Mouse (Mus musculus) megakaryocyte-erythroid progenitor cell, adult 5-6 weeks (primary cell): ENCODE data around the gene Sema5a. TPM values are rescaled to one million over a fixed set of nuclear protein-coding genes. Genes with fewer than 3 reads are reported as not detected.

Experiments
- ATAC-seq: replicated peaks from 2 replicates; pipeline ENCODE4 v1.8.0; 2016; ENCODE audit warnings: mild to moderate bottlenecking, inconsistent platforms; ENCODE audit not compliant: severe bottlenecking, poor library complexity, low FRiP score, low TSS enrichment
- total RNA-seq, 2 experiments: library from RNA; stranded (forward) in 1 of 2; stranded (reverse) in 1 of 2; fragments of 200-1000, 215-1000 nt in 1 of 2; fragments of >200 nt in 1 of 2; fragmentation: Nextera tagmentation in 1 of 2; gene quantifications; 2 replicates each; pipeline ENCODE4 v1.2.3; 2014 to 2017

Sema5a gene
- total RNA-seq, 2 experiments from 2014 or later, result not detected

- no peak for ATAC-seq
Observed at GRCm38 (mm10) chr15:32296523-32296922, 51.9 kb downstream of the Sema5a start.

- no peak for ATAC-seq
Observed at GRCm38 (mm10) chr15:32297266-32297665, 52.7 kb downstream of the Sema5a start.

GRCm38 (mm10) chr15:32298525-32298924 is 53.9 kb downstream of the Sema5a start:
- ATAC-seq, result no peak

DNA sequence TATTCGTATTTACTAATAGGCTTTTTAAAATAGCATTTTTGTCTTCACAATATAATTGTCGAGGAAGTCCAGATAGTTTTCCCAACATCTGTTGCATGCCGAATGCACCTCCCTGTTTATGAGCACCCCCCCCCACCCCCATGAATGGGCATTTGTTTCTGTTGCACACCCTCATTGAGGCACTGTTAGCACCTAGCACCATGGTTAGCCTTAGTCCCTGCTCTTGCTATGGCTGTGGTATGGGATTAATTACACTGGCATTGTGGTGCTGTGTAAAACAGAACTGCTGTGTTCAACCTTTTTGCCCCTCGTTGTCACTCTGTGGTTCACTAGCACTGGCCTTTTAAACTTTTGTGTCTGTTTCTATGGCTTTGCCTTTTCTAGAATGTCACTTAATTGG is 56.4 kb downstream of the Sema5a start:
- no peak for ATAC-seq

GRCm38 (mm10) chr15:32306557-32307243 is 62.1 kb downstream of the Sema5a start:
- ATAC-seq, result no peak

DNA sequence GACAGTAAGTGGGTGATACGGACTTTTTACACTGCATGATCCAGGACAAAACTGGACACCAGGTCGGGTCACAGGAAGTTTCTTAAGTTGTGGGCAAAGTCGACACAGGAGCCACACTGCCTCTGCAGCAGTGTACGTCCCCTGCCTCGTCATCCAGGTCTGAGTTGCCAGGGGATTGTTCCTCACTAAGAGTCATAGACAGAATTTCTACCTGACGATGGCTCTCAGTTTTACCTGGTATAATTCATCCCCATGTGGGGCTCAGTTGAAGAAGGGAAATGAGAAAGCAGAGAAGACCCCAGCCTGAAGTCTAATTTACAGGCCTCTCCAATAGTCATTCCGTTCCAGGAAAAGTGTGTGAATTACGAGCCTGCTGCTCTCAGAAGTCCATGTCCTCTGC is 66.2 kb downstream of the Sema5a start:
- ATAC-seq, result no peak

DNA sequence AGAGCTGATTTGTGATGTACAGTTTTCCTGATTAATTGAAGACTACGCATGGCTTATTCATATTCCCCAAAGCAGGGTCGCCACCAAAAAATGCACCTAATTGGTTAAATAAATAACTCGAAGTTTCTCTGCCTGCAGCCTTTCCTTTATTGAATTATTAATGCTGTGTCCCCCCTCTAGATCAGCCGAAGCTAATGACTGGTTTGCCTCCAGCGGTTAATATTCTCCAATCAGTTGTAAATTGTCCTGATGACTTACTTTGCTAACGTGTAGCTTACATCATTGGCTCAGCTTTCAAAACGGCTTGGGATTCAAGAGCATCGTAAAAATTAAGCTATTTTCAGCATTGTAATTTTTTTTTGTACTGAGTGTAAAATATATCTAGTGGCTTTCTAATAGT is 66.7 kb downstream of the Sema5a start:
- no peak for ATAC-seq

- no peak for ATAC-seq
Observed at GRCm38 (mm10) chr15:32317074-32317473, 72.5 kb downstream of the Sema5a start.

DNA sequence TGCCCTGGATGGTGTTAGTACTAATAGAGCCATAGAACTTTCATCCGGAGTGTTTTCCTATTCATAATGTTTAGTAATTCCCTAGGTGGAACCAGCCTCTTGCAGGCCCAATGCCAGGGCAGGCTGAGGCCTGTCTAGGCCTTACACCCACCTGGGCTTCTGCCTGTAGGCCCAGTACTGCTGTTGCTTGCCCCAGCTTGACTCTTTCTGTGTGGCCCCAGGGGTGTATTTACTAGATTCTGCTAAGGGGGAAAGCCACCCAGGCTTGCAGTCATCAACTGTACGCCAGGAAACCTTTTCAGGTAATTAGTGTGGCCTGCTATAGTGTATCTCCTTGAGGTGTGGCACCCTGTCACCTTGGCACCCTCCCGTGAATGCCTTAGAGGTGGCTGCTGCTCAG is 76.1 kb downstream of the Sema5a start:
- ATAC-seq, result no peak

DNA sequence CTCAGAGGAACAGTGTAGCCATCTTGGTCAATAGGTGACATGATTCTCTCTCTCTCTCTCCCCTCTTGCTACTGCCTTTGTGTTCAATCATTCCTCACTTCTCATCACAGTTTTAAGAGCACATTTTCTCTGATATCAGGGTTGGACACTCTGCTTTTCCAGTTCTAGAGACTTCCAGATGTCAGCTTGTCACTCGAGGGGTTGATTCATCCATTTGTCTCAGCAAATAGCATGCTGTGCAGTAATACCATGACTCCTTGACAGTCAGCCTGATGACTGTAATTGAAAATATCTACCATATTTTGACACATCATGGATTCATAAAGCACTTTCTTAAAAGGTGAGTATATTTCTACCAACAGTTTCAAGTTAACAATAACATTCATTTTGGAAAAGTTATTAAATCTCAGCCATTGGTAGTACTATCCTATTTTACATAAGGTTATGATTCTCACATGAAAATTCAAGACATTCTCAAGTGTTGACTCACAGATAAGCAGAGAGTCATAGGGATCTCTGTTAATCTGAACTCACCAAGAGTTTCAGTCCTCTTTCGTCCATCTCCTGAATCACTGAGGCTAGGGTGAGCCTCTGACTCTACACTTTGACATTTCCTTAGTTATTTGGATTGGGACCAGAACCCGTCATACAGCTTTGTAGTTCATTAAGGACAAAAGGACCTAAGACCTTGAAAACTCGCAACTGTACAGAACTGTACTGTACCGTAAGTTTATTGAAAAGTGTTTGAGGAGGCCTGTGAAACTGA is 78.0 kb downstream of the Sema5a start:
- no peak for ATAC-seq

DNA sequence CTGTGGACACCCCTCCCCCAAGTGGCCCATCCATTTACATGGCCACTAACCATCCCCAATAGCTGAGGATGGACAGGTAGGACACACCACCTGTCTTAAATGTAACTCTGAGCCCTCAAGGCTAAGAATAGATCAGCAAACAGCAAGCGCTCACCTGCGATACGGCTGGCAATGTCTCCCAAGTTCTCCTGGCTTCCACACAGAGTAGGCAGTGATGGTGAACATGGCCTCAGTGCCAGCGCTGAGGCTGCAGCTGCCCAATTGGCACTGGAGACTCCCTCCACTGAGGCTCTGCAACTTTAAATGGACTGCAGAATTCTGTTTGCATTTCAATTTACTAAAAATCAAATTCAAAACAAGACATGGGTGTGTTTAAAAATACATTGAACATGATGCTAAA is 78.6 kb downstream of the Sema5a start:
- no peak for ATAC-seq

DNA sequence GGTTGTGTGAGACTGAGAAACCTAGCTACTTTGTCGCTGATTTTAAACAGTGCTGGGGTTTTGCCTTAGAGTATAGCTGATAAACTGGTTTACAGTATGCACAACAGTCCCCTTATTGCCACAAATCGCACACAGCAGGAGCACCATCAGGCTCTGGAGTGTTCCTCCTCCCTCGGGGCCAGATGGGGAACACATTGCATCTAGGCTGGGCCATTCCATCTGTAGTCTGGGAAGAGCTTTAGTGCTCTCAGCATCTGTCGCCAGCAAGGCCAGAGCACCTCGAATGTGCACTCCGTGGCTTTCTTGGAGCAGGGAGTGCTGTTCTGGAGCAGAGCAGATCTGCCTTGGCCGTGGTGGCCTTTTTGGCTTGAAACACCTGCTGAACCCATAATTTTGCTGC is 79.5 kb downstream of the Sema5a start:
- ATAC-seq, result no peak

DNA sequence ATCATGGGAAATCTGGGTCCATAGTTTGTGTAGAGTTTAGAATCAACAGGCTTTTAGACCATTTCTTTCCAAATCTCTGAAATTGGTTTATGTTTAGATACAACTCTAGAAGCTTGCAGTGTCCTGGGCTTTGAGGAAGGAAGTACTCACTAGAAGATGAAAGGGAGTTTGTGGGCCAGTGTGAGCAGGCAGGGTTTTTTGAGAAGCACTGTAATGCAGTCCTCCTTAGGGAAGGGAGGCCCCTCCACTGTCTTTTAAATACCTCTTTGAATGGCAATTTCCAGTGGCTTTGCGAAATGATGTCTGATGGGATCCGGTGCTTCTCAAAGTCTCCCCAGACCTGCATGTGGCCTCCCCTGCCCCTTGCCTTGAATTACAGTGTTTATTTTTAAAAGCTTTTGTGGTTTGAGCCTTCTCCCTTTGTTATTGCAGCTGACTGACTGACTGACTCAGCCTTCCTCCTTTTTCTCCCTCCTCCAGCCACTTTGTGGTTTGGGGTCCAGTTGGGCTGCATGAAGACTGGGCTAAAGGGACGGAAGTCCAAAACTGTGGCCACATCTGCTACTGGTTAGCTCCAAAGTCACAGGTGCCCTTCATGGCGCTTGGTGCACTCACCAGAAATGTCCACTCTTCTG is 83.9 kb downstream of the Sema5a start:
- ATAC-seq, result no peak

DNA sequence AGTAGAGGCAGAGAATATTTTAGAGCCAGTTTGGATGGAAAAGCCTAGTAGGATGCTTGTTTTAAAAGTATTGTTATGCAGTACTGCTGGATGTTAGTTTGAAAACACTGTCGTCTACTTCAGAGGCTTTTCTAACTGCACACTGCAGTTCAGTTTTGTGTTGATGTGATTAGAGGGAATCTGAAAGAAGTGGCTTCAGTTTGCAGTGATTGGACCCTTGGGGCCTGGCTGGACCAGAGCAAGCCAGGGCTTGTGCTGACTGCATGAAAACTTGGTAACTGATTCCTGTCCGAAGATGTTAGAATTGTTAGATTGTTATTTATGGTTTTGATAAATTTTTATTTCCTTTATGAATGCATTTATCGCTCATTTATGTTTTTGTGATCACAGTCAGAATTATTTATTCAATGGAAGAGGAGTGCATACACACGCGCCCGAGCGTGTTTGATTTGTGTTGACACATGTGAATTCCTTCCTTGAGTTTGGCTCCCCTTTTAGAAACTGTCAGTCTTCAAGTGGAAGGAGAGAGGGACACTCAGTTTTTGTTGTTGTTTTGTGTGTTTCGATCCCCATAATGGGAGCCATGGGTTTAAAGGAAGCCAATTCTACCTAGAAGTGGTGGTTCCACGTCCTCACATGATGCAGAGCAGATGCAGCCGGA is 85.2 kb downstream of the Sema5a start:
- ATAC-seq, result no peak

DNA sequence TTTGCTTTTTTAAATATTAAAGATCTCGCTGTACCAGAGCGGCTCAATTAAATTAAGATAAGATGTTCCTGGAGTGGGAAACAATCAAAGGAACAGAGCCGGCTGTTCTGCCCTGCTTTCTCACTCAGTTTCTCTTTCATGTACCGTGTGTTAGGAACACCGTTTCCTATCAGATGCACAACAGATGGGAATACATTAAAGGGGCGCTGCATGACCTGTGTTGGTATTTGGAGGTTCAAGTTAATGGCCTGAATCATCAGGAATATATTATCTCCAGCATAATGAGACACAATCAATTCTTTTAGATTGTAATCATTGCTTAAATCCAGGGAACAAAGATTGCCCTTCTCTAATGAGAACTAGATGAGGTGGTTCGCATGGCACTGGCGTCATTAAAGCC is 85.8 kb downstream of the Sema5a start:
- ATAC-seq, result no peak

GRCm38 (mm10) chr15:32331037-32331436 is 86.4 kb downstream of the Sema5a start:
- ATAC-seq, result no peak

DNA sequence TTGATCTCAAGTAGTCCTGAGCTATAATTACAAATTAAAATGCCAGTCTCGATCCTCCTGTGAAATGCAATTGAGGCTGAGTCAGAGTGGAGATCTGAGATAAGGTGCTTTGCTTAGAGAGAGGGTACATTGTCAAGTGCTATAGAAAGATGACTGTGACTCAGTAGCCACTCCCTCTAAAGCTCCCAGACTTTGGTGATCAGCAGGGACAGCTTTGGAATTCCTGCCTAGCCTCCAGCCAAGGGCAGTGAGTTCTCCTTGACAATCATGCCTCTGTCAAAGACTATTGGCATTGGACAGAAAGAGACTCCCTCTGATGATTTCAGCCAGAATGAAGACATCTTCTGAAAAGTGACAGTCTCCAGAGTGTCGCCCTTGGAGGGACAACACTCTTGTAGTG is 88.8 kb downstream of the Sema5a start:
- no peak for ATAC-seq

DNA sequence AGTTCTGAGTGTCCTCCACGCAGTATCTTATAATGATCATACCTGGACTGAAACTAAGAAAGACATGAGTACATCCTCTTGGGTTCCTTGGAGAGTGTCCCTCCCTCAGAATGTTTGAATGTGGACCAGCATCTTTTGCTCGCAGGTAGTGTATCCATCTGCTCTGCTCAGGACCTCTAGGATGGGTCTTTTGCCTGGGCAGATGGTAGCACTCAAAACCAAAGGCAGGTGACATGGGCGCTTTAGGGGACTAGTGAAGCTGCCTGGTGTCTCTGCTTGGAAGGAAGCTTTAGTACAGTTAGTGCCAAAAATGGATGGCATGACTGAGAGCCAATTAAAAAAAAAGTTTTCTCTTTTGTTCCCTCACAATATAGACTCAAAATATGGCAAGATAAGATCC is 93.2 kb downstream of the Sema5a start:
- ATAC-seq, result no peak

DNA sequence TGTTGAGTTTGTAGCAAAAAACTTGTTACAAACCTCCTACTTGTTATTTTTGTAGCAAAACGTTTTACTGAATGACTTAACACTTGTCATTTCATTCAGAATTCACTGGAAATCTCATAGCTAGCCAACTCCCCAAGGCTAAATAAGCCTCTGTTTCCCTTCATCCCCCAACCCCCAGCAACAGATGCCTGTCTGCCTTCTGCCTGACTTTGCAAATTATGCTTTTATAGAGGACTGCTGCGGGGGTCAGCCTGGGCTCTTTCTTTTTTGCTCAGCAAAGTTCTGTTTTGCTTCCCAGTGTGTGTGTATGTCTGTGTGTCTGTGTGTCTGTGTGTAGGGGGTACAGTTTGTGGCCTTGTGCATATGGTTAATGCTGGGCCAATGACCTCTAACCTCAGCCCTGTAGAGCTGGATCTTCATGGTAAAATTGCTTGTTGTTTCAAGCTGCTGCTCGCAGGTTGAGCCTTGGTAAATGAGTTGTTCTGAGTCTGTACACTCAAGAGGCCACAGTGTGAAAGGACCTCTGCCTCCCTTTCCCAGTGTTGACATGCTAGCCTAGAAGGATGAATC is 94.2 kb downstream of the Sema5a start:
- ATAC-seq, result no peak

DNA sequence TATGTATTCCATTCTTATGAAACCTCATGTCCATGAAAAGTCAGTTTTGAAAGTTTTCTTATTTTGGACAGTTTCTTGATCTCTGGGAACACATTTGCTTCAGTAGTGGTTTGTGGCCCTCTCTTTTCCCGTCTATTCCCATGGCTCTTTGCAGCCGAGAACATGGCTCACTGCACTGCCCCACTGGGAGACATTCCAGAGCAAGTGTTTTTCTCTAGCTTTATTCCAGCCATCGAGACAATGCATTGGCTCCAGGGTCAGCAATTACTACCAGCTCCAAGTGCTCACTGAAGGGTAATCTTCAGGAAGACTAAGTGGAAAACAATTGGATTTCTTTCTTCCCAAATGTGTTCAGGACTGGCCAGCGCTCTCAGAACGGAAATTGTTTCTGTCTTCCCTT is 94.8 kb downstream of the Sema5a start:
- no peak for ATAC-seq
